Mouse (Mus musculus) G1E (cell line): ENCODE measurements around the gene Gm10188.

ENCODE experiments used
- CTCF ChIP-seq: IDR thresholded peaks from 2 replicates; pipeline ENCODE4 v1.5.1; 2012; ENCODE audit warnings: low read depth, low read length, inconsistent platforms, mixed read lengths
- GATA2 ChIP-seq: IDR thresholded peaks from 2 replicates; pipeline ENCODE4 v1.6.1; 2012; ENCODE audit warnings: low read depth, low read length, inconsistent platforms, borderline replicate concordance
- TAL1 ChIP-seq: conservative IDR thresholded peaks from 2 replicates; pipeline ENCODE4 v1.6.1; 2012; ENCODE audit warnings: low read depth, low read length, inconsistent platforms, mixed read lengths

- TF ChIP-seq CTCF (no peak), GATA2 (no peak), TAL1 (no peak)
Observed at GRCm38 (mm10) chr1:132189231-132189630, 40.3 kb downstream of the Gm10188 start.
